Mouse (Mus musculus): ENCODE measurements at regions not wholly inside any gene's neighbourhood (a gene's known extent, or its start where the extent isn't known, plus 50 kb on each side); places are given as distances from the start of the nearest gene placed in this dataset.

- H3K4me3 ChIP-seq (ENCODE audit: control insufficient read depth, low read depth, low read length): no peak overlapping the region
- H3K27me3 ChIP-seq (ENCODE audit: control insufficient read depth, insufficient read depth, low read length): no peaks in the 10 kb centered on the region
These were observed 615.3 kb upstream of the Fbxo33 start for GRCm38 (mm10) chr12:59834809-59835208.

GRCm38 (mm10) chr12:59822918-59823317, 603.4 kb upstream of the Fbxo33 start:
- Histone ChIP-seq H3K27me3 (ENCODE audit: control insufficient read depth, insufficient read depth, low read length) (no peaks in the 10 kb centered on the region), H3K4me3 (ENCODE audit: control insufficient read depth, low read depth, low read length) (no peak overlapping the region), H3K4me1 (ENCODE audit: control insufficient read depth, insufficient read depth, low read length) (no peaks in the 10 kb centered on the region), H3K27ac (ENCODE audit: control insufficient read depth, insufficient read depth, low read depth, low read length) (no peak overlapping the region), H3K36me3 (ENCODE audit: control insufficient read depth, insufficient read depth, low read length) (no peaks in the 10 kb centered on the region)
- TF ChIP-seq POLR2A (IDR thresholded peaks at IDR 0.05; ENCODE audit: control insufficient read depth, low read depth, low read length) (no peak), CTCF (IDR thresholded peaks at IDR 0.05; ENCODE audit: control insufficient read depth, insufficient read depth, insufficient replicate concordance, low read depth, low read length) (no peak)

More at GRCm38 (mm10) chr12:59834809-59835208, 615.3 kb upstream of the Fbxo33 start:
- Histone ChIP-seq H3K27ac (ENCODE audit: control insufficient read depth, insufficient read depth, low read depth, low read length) (no peak overlapping the region), H3K36me3 (ENCODE audit: control insufficient read depth, insufficient read depth, low read length) (no peaks in the 10 kb centered on the region), H3K4me1 (ENCODE audit: control insufficient read depth, insufficient read depth, low read length) (no peaks in the 10 kb centered on the region)
- TF ChIP-seq CTCF (IDR thresholded peaks at IDR 0.05; ENCODE audit: control insufficient read depth, insufficient read depth, insufficient replicate concordance, low read depth, low read length) (no peak), POLR2A (IDR thresholded peaks at IDR 0.05; ENCODE audit: control insufficient read depth, low read depth, low read length) (no peak)

GRCm38 (mm10) chr12:59822435-59822834, 602.9 kb upstream of the Fbxo33 start:
- no peak for TF ChIP-seq POLR2A (IDR thresholded peaks at IDR 0.05; ENCODE audit: control insufficient read depth, low read depth, low read length)
- TF ChIP-seq CTCF (IDR thresholded peaks at IDR 0.05; ENCODE audit: control insufficient read depth, insufficient read depth, insufficient replicate concordance, low read depth, low read length): no peak

GRCm38 (mm10) chr12:59821698-59822097, 602.2 kb upstream of the Fbxo33 start:
- TF ChIP-seq POLR2A (IDR thresholded peaks at IDR 0.05; ENCODE audit: control insufficient read depth, low read depth, low read length) (no peak), CTCF (IDR thresholded peaks at IDR 0.05; ENCODE audit: control insufficient read depth, insufficient read depth, insufficient replicate concordance, low read depth, low read length) (no peak)
- Histone ChIP-seq H3K36me3 (ENCODE audit: control insufficient read depth, insufficient read depth, low read length) (no peaks in the 10 kb centered on the region), H3K4me1 (ENCODE audit: control insufficient read depth, insufficient read depth, low read length) (no peaks in the 10 kb centered on the region), H3K27ac (ENCODE audit: control insufficient read depth, insufficient read depth, low read depth, low read length) (no peak overlapping the region), H3K4me3 (ENCODE audit: control insufficient read depth, low read depth, low read length) (no peak overlapping the region), H3K27me3 (ENCODE audit: control insufficient read depth, insufficient read depth, low read length) (no peaks in the 10 kb centered on the region)

More at GRCm38 (mm10) chr12:59822435-59822834, 602.9 kb upstream of the Fbxo33 start:
- no peak overlapping the region for H3K27ac ChIP-seq (ENCODE audit: control insufficient read depth, insufficient read depth, low read depth, low read length)
- no peaks in the 10 kb centered on the region for H3K36me3 ChIP-seq (ENCODE audit: control insufficient read depth, insufficient read depth, low read length)
- H3K27me3 ChIP-seq (ENCODE audit: control insufficient read depth, insufficient read depth, low read length): no peaks in the 10 kb centered on the region
- no peak overlapping the region for H3K4me3 ChIP-seq (ENCODE audit: control insufficient read depth, low read depth, low read length)
- no peaks in the 10 kb centered on the region for H3K4me1 ChIP-seq (ENCODE audit: control insufficient read depth, insufficient read depth, low read length)

- Histone ChIP-seq H3K36me3 (ENCODE audit: control insufficient read depth, insufficient read depth, low read length) (no peaks in the 10 kb centered on the region), H3K4me3 (ENCODE audit: control insufficient read depth, low read depth, low read length) (no peak overlapping the region), H3K4me1 (ENCODE audit: control insufficient read depth, insufficient read depth, low read length) (no peaks in the 10 kb centered on the region), H3K27me3 (ENCODE audit: control insufficient read depth, insufficient read depth, low read length) (no peaks in the 10 kb centered on the region), H3K27ac (ENCODE audit: control insufficient read depth, insufficient read depth, low read depth, low read length) (no peak overlapping the region)
- no peak for TF ChIP-seq CTCF (IDR thresholded peaks at IDR 0.05; ENCODE audit: control insufficient read depth, insufficient read depth, insufficient replicate concordance, low read depth, low read length)
- TF ChIP-seq POLR2A (IDR thresholded peaks at IDR 0.05; ENCODE audit: control insufficient read depth, low read depth, low read length): no peak
These were observed 596.4 kb upstream of the Fbxo33 start for GRCm38 (mm10) chr12:59815965-59816364.

- TF ChIP-seq POLR2A (IDR thresholded peaks at IDR 0.05; ENCODE audit: control insufficient read depth, low read depth, low read length): no peak
- TF ChIP-seq CTCF (IDR thresholded peaks at IDR 0.05; ENCODE audit: control insufficient read depth, insufficient read depth, insufficient replicate concordance, low read depth, low read length): no peak
These were observed 594.8 kb upstream of the Fbxo33 start for GRCm38 (mm10) chr12:59814356-59814755.

GRCm38 (mm10) chr12:59809224-59809623, 589.7 kb upstream of the Fbxo33 start:
- H3K4me3 ChIP-seq (ENCODE audit: control insufficient read depth, low read depth, low read length): no peak overlapping the region
- no peak overlapping the region for H3K27ac ChIP-seq (ENCODE audit: control insufficient read depth, insufficient read depth, low read depth, low read length)
- no peaks in the 10 kb centered on the region for H3K27me3 ChIP-seq (ENCODE audit: control insufficient read depth, insufficient read depth, low read length)
- TF ChIP-seq POLR2A (IDR thresholded peaks at IDR 0.05; ENCODE audit: control insufficient read depth, low read depth, low read length): no peak
- TF ChIP-seq CTCF (IDR thresholded peaks at IDR 0.05; ENCODE audit: control insufficient read depth, insufficient read depth, insufficient replicate concordance, low read depth, low read length): no peak
- no peaks in the 10 kb centered on the region for H3K36me3 ChIP-seq (ENCODE audit: control insufficient read depth, insufficient read depth, low read length)
- H3K4me1 ChIP-seq (ENCODE audit: control insufficient read depth, insufficient read depth, low read length): no peaks in the 10 kb centered on the region

More at GRCm38 (mm10) chr12:59814356-59814755, 594.8 kb upstream of the Fbxo33 start:
- Histone ChIP-seq H3K4me3 (ENCODE audit: control insufficient read depth, low read depth, low read length) (no peak overlapping the region), H3K4me1 (ENCODE audit: control insufficient read depth, insufficient read depth, low read length) (no peaks in the 10 kb centered on the region), H3K27ac (ENCODE audit: control insufficient read depth, insufficient read depth, low read depth, low read length) (no peak overlapping the region), H3K36me3 (ENCODE audit: control insufficient read depth, insufficient read depth, low read length) (no peaks in the 10 kb centered on the region), H3K27me3 (ENCODE audit: control insufficient read depth, insufficient read depth, low read length) (no peaks in the 10 kb centered on the region)

DNA sequence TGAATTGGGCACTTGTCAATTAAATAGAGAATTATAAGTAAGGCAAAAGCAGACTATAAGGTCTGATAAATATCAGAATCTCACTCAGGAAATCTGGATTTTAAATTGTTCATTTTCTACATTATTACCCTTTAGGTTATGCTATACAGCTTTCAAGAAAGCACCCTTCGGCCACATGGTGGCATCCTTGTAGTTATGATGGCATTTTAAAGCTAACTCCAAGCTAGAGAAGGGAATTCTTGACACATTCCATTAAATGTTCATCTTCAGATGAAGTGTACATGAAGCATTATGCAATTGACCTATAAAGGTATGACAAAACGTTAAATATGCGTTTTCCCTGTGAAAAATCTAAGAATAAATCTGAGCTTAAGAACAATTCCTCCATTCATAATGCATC, 578.5 kb upstream of the Fbxo33 start:
- H3K36me3 ChIP-seq (ENCODE audit: control insufficient read depth, insufficient read depth, low read length): no peaks in the 10 kb centered on the region
- H3K4me1 ChIP-seq (ENCODE audit: control insufficient read depth, insufficient read depth, low read length): no peaks in the 10 kb centered on the region
- H3K27ac ChIP-seq (ENCODE audit: control insufficient read depth, insufficient read depth, low read depth, low read length): no peak overlapping the region
- TF ChIP-seq POLR2A (IDR thresholded peaks at IDR 0.05; ENCODE audit: control insufficient read depth, low read depth, low read length) (no peak), CTCF (IDR thresholded peaks at IDR 0.05; ENCODE audit: control insufficient read depth, insufficient read depth, insufficient replicate concordance, low read depth, low read length) (no peak)
- H3K4me3 ChIP-seq (ENCODE audit: control insufficient read depth, low read depth, low read length): no peak overlapping the region
- H3K27me3 ChIP-seq (ENCODE audit: control insufficient read depth, insufficient read depth, low read length): no peaks in the 10 kb centered on the region

Measured in testis, adult 2 months (tissue).